Mouse (Mus musculus) kidney, postnatal 0 days (tissue): ENCODE results near the gene Tmem256. TPM values are rescaled to one million over a fixed set of nuclear protein-coding genes. Genes with fewer than 3 reads are reported as not detected.

Experiments
- ATAC-seq: fragments of 200-750 bp; cut with Nextera tagmentation; replicated peaks from 2 replicates; pipeline ENCODE4 v1.8.0; 2017; ENCODE audit warnings: low read depth, moderate number of reproducible peaks, moderate TSS enrichment, moderate library complexity; ENCODE audit not compliant: low FRiP score
- DNase-seq: peaks from one replicate; pipeline ENCODE4 v3.0.0-alpha.2; 2016; ENCODE audit warnings: low spot score
- H3K27ac ChIP-seq: fragments of 300-500 bp; sonication (generic); 2 replicates; pipeline ENCODE4 v1.5.1; 2014; ENCODE audit warnings: mild to moderate bottlenecking
- H3K27me3 ChIP-seq: fragments of 300-500 bp; sonication (generic); 2 replicates; pipeline ENCODE4 v1.6.1; 2014; ENCODE audit warnings: low read length, mixed read lengths; ENCODE audit not compliant: insufficient read depth
- H3K36me3 ChIP-seq: fragments of 300-500 bp; sonication (generic); 2 replicates; pipeline ENCODE4 v1.6.1; 2014; ENCODE audit warnings: low read length, mixed read lengths; ENCODE audit not compliant: insufficient read depth
- H3K4me1 ChIP-seq: fragments of 300-500 bp; sonication (generic); replicated peaks from 2 replicates; pipeline ENCODE4 v1.6.1; 2014; ENCODE audit warnings: antibody characterized with exemption, low read length, mixed read lengths; ENCODE audit not compliant: insufficient read depth
- H3K4me2 ChIP-seq: fragments of 300-500 bp; sonication (generic); 2 replicates; pipeline ENCODE4 v1.6.1; 2014; ENCODE audit warnings: mild to moderate bottlenecking, low read length, moderate library complexity, mixed read lengths
- H3K4me3 ChIP-seq: fragments of 300-500 bp; sonication (generic); replicated peaks from 2 replicates; pipeline ENCODE4 v1.5.1; 2014; ENCODE audit warnings: low read depth, low read length
- H3K9ac ChIP-seq: fragments of 300-500 bp; sonication (generic); 2 replicates; pipeline ENCODE4 v1.6.1; 2014; ENCODE audit warnings: low read depth, low read length
- H3K9me3 ChIP-seq: fragments of 300-500 bp; sonication (generic); replicated peaks from 2 replicates; pipeline ENCODE4 v1.6.1; 2016; ENCODE audit warnings: low read length, inconsistent platforms, mixed read lengths
- CTCF ChIP-seq: IDR thresholded peaks from 2 replicates; pipeline ENCODE4 v1.5.1; 2016; ENCODE audit warnings: antibody characterized with exemption, low read depth, mild to moderate bottlenecking, moderate library complexity
- WGBS: fragments of 180-500 bp; shearing (Covaris S2); extraction: QIAGEN DNeasy Blood & Tissue Kit; methylation state at CpG from one replicate; pipeline ENCODE4 v1.1.7; 2014; 5-methylcytosine and 5-hydroxymethylcytosine counted together
- polyA plus RNA-seq: library from polyadenylated mRNA; unstranded; fragments of >200 nt; fragmentation: Nextera tagmentation; extraction: Ambion mirVana; gene quantifications from 2 replicates; pipeline ENCODE4 v1.2.1, GENCODE M21; 2015

The Tmem256 gene
- polyA plus RNA-seq, 1 experiment from 2014 or later: 528 TPM

DNA sequence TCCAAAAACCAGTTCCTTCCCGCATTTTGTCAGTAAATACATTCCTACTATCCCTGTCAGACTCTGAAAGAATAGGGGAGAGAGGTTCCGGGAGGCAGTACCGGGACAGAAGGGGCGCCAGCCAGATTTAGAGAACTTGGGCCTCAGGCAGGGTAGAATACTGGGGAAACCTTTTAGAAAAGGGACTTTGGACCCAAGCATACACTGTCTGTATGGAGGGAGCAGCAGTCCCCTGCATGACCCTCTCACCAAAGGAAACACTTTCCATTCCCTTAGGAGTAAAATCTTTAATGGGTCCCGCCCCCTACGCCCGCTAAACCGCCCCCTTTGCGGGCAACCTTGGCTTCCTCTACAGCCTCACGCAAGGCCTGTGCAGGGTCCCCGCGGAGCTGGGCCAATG lies 35.0 kb upstream of the Tmem256 start:
- TF ChIP-seq CTCF: no peak
- peak; percentile 21 for DNase-seq
- Histone ChIP-seq H3K4me1 (peaks cover 44% of the 10 kb centered on the region), H3K36me3 (no peaks in the 10 kb centered on the region), H3K4me3 (peak overlapping the region; percentile 39), H3K9ac (peak overlapping the region; percentile 51), H3K9me3 (no peaks in the 10 kb centered on the region), H3K27me3 (peaks cover 5% of the 10 kb centered on the region; the same call in 1 of the 2 replicates), H3K27ac (0 out of 2 replicates have a peak overlapping the region, but pooled peaks have one; percentile 44), H3K4me2 (peak overlapping the region; percentile 93)
- ATAC-seq: no peak; the same call in 1 of the 2 replicates
- WGBS: 3% methylated on average over 12 of the region's 12 CpGs

DNA sequence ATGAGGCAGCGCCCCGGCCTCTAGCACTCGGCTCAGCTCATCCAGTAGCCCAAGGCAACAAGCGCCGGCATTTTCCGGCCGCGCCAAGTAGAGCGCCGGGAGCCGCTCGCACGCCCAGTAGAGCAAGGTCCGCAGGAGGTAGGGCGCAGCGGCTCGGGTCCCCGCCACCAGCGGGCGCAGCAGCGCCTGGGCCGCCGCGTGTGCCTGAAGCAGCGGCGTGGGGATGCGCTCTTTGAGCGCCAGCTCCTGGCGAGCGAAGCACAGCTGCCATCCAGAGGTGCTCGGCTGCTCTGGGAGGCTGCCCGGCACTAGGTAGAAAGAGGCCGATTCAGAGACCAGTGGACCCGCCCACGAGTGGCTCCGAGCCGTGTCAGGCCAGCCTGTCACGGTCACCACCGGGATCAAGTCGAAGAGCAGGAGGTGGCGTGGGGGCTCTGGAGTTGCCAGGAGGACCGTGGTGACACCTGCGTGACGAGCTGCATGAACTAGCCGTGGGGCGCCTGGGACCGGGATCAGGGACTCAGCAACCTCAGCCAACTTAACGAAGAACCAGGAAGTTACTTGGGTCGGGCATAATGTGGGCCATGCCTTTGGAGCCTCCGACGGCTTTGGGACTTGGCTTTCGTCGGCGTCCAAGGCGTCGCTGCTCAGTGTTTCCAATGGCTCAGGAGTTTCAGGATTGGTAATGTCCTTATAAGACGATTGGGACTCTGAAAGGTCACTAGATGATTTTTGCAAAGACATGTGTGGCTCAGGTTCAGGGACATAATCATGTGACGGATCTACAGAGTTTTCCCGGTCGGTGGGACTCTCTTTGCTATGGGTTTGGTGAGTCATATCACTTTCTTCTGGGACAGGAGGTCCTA lies 34.3 kb upstream of the Tmem256 start:
- 0 out of 2 replicates have a peak overlapping the region, but pooled peaks have one; percentile 44 for H3K27ac ChIP-seq
- DNase-seq (peak; percentile 80), ATAC-seq (peak; percentile 70)
- peak; percentile 77 for TF ChIP-seq CTCF
- peak overlapping the region; percentile 39 for H3K4me3 ChIP-seq
- H3K4me2 ChIP-seq: peak overlapping the region; percentile 93
- H3K9ac ChIP-seq: peak overlapping the region; percentile 51
- peaks cover 5% of the 10 kb centered on the region; the same call in 1 of the 2 replicates for H3K27me3 ChIP-seq
- no peaks in the 10 kb centered on the region for H3K9me3 ChIP-seq
- H3K4me1 ChIP-seq: peaks cover 44% of the 10 kb centered on the region
- 1% methylated on average over 60 of the region's 60 CpGs for WGBS
- H3K36me3 ChIP-seq: no peaks in the 10 kb centered on the region

GRCm38 (mm10) chr11:69804652-69804940 lies 33.7 kb upstream of the Tmem256 start:
- H3K4me1 ChIP-seq: peaks cover 44% of the 10 kb centered on the region
- peaks cover 5% of the 10 kb centered on the region; the same call in 1 of the 2 replicates for H3K27me3 ChIP-seq
- no peaks in the 10 kb centered on the region for H3K36me3 ChIP-seq
- no peak overlapping the region for H3K27ac ChIP-seq
- peak overlapping the region; percentile 93 for H3K4me2 ChIP-seq
- peak overlapping the region; percentile 39 for H3K4me3 ChIP-seq
- TF ChIP-seq CTCF: no peak
- 10% methylated on average over 12 of the region's 12 CpGs for WGBS
- ATAC-seq (no peak), DNase-seq (no peak)
- peak overlapping the region; percentile 49 for H3K9ac ChIP-seq
- H3K9me3 ChIP-seq: no peaks in the 10 kb centered on the region

DNA sequence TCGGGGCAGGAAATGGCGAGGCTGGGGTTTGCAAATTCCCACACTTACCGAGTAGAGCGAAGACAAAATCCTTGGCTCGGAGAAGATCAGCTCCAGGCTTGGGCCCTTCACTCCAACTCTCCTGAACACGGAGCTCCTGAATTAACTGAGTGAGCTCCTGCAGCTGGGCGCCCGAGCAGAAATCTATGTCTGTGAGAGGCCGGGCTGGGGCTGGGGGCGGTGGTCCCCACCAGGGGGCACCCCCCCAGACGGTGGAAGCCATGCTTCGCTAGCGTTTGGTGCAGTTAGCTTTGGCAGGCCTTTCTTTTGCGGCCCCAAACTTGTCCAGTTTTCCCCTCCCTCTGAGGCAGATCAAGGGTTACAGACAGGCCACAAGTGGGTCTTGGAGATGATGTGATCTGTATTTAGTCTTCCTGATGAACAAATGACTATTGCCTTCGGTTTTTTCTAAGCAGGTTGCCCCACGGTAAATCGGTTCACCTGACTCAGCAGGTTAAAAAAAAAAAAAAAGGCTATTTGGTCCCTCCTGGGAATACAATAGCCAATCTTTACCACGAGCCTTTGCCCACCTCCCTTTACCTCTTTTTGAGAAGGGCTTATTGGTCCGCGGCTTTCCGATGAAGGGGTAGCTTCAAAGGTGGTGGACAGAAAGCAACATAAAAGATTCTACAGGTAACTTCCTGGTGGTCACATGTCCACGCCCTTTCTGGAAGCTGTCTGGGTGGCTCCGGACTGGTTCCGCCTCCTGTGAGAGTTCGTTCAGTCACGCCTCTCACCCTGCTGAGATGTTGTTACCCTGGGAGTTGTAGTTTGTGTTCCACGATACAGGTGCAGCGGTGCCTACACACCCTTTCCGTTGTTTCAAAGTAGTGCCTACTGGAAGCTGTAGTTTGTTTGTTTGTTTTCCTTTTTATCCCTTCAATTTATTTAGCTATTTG lies 33.1 kb upstream of the Tmem256 start, which contains the start of gene Tmem102:
Gene Tmem102 (minus strand): TSS at position 653 of the 938 bp plus-strand sequence.
- no peak; the same call in 1 of the 2 replicates for ATAC-seq
- peak within 1 kb of the TSS; percentile 93 for H3K4me2 ChIP-seq
- TF ChIP-seq CTCF: 0 out of 2 replicates have a peak, but pooled peaks have one; percentile 13
- H3K9me3 ChIP-seq: no peaks in the 10 kb centered on the region
- H3K27ac ChIP-seq: no peak within 1 kb of the TSS
- H3K27me3 ChIP-seq: peaks cover 5% of the 10 kb centered on the region; the same call in 1 of the 2 replicates
- H3K4me1 ChIP-seq: peaks cover 39% of the 10 kb centered on the region
- peak; percentile 58 for DNase-seq
- peak within 1 kb of the TSS; percentile 49 for H3K9ac ChIP-seq
- H3K4me3 ChIP-seq: peak within 1 kb of the TSS; percentile 39
- WGBS: 8% methylated on average over 29 of the region's 29 CpGs
- no peaks in the 10 kb centered on the region for H3K36me3 ChIP-seq

GRCm38 (mm10) chr11:69806378-69806777 lies 31.9 kb upstream of the Tmem256 start:
- Histone ChIP-seq H3K4me1 (peaks cover 30% of the 10 kb centered on the region), H3K27me3 (peaks cover 5% of the 10 kb centered on the region; the same call in 1 of the 2 replicates), H3K4me2 (no peak overlapping the region), H3K9me3 (no peaks in the 10 kb centered on the region), H3K36me3 (no peaks in the 10 kb centered on the region), H3K4me3 (no peak overlapping the region), H3K27ac (no peak overlapping the region), H3K9ac (no peak overlapping the region)
- ATAC-seq: no peak
- DNase-seq: no peak
- TF ChIP-seq CTCF: peak; percentile 41; the same call in 1 of the 2 replicates
- 83% methylated on average over 4 of the region's 4 CpGs for WGBS

GRCm38 (mm10) chr11:69807641-69808040 lies 30.7 kb upstream of the Tmem256 start:
- H3K4me2 ChIP-seq: no peak overlapping the region
- DNase-seq (no peak), ATAC-seq (no peak)
- no peak overlapping the region for H3K9ac ChIP-seq
- H3K4me3 ChIP-seq: no peak overlapping the region
- no peak overlapping the region for H3K27ac ChIP-seq
- no peaks in the 10 kb centered on the region for H3K9me3 ChIP-seq
- TF ChIP-seq CTCF: no peak
- peaks cover 21% of the 10 kb centered on the region for H3K4me1 ChIP-seq
- H3K36me3 ChIP-seq: no peaks in the 10 kb centered on the region
- H3K27me3 ChIP-seq: peaks cover 5% of the 10 kb centered on the region; the same call in 1 of the 2 replicates
- 59% methylated on average over 2 of the region's 2 CpGs for WGBS
